Mouse (Mus musculus) MEL (cell line): ENCODE data around the gene Ppp6r3. TPM values are rescaled to one million over a fixed set of nuclear protein-coding genes. Genes with fewer than 3 reads are reported as not detected.
A peak's percentile ranks its signal among the peaks of the same experiment; 100 is the strongest.

Source experiments
- DNase-seq: peaks from one replicate; pipeline ENCODE4 v3.0.0; 2011; ENCODE audit warnings: low read depth, low spot score
- H3K27ac ChIP-seq: 2 replicates; pipeline ENCODE4 v1.5.1; 2012; ENCODE audit warnings: low read depth, mild to moderate bottlenecking, control low read depth, low read length, moderate library complexity; ENCODE audit not compliant: control insufficient read depth
- H3K27me3 ChIP-seq, 2 experiments: fragments of 150-350 bp in 1 of 2; sonication (generic) in 1 of 2; 2 replicates each; pipeline ENCODE4 v1.6.1; 2012; ENCODE audit warnings: low read length in 2 of 2, mild to moderate bottlenecking in 2 of 2, improper control_type of control experiment in 1 of 2, moderate library complexity in 1 of 2; ENCODE audit not compliant: insufficient read depth in 2 of 2, control insufficient read depth in 1 of 2
- H3K36me3 ChIP-seq, 2 experiments: 2 replicates each; pipeline ENCODE4 v1.6.1; 2012 to 2014; ENCODE audit warnings: low read length in 2 of 2, improper control_type of control experiment in 1 of 2, inconsistent platforms in 1 of 2, mild to moderate bottlenecking in 1 of 2; ENCODE audit not compliant: insufficient read depth in 2 of 2, control insufficient read depth in 1 of 2
- H3K4me1 ChIP-seq, 2 experiments: fragments of 150-350 bp in 1 of 2; sonication (generic) in 1 of 2; 2 replicates each; pipeline ENCODE4 v1.6.1; 2012; ENCODE audit warnings: low read length in 2 of 2, improper control_type of control experiment in 1 of 2, mild to moderate bottlenecking in 1 of 2; ENCODE audit not compliant: insufficient read depth in 2 of 2, control insufficient read depth in 1 of 2
- H3K4me3 ChIP-seq, 2 experiments: fragments of 150-350 bp in 1 of 2; sonication (generic) in 1 of 2; 2 replicates each; pipeline ENCODE4 v1.5.1; 2012; ENCODE audit warnings: low read depth in 2 of 2, low read length in 2 of 2, mild to moderate bottlenecking in 2 of 2, moderate library complexity in 2 of 2, control low read depth in 1 of 2, improper control_type of control experiment in 1 of 2; ENCODE audit not compliant: control insufficient read depth in 1 of 2, insufficient read depth in 1 of 2
- H3K79me2 ChIP-seq: 2 replicates; pipeline ENCODE4 v1.6.1; 2012; ENCODE audit warnings: mild to moderate bottlenecking, low read length, moderate library complexity; ENCODE audit not compliant: control insufficient read depth, poor library complexity, insufficient read depth
- H3K9ac ChIP-seq: 2 replicates; pipeline ENCODE4 v1.6.1; 2012; ENCODE audit warnings: low read depth, mild to moderate bottlenecking, control low read depth, low read length, moderate library complexity; ENCODE audit not compliant: control insufficient read depth, poor library complexity, severe bottlenecking
- H3K9me3 ChIP-seq: fragments of 150-350 bp; sonication (generic); replicated peaks from 2 replicates; pipeline ENCODE4 v1.6.1; 2012; ENCODE audit warnings: mild to moderate bottlenecking, low read length, improper control_type of control experiment, moderate library complexity; ENCODE audit not compliant: insufficient read depth
- BHLHE40 ChIP-seq: IDR thresholded peaks from 2 replicates; pipeline ENCODE4 v1.6.1; 2012; ENCODE audit warnings: low read depth, mild to moderate bottlenecking, inconsistent platforms, low read length, improper control_type of control experiment, borderline replicate concordance
- E2F4 ChIP-seq: IDR thresholded peaks from 2 replicates; pipeline ENCODE4 v1.6.1; 2011; ENCODE audit warnings: low read depth, low read length, improper control_type of control experiment, borderline replicate concordance
- ELF1 ChIP-seq: IDR thresholded peaks from 2 replicates; pipeline ENCODE4 v1.6.1; 2014; ENCODE audit warnings: low read depth, mild to moderate bottlenecking, inconsistent platforms, low read length, improper control_type of control experiment, moderate library complexity
- MAFK ChIP-seq: IDR thresholded peaks from 2 replicates; pipeline ENCODE4 v1.6.1; 2011; ENCODE audit warnings: low read depth, mild to moderate bottlenecking, low read length, improper control_type of control experiment, borderline replicate concordance
- POLR2AphosphoS2 ChIP-seq: IDR thresholded peaks from 2 replicates; pipeline ENCODE4 v1.6.1; 2011; ENCODE audit warnings: low read length, improper control_type of control experiment
- USF1 ChIP-seq: IDR thresholded peaks from 2 replicates; pipeline ENCODE4 v1.6.1; 2014; ENCODE audit warnings: low read depth, mild to moderate bottlenecking, inconsistent platforms, low read length, improper control_type of control experiment, moderate library complexity
- USF2 ChIP-seq, 2 experiments: IDR thresholded peaks; 2 replicates each; pipeline ENCODE4 v1.6.1; 2011 to 2012; ENCODE audit warnings: improper control_type of control experiment in 2 of 2, low read length in 2 of 2, borderline replicate concordance in 1 of 2, inconsistent platforms in 1 of 2, low read depth in 1 of 2, mild to moderate bottlenecking in 1 of 2; ENCODE audit not compliant: insufficient read depth in 1 of 2
- ZC3H11A ChIP-seq: IDR thresholded peaks from 2 replicates; pipeline ENCODE4 v1.6.1; 2012; ENCODE audit warnings: low read depth, mild to moderate bottlenecking, inconsistent platforms, low read length, improper control_type of control experiment
- ZKSCAN1 ChIP-seq: IDR thresholded peaks from 2 replicates; pipeline ENCODE4 v1.6.1; 2012; ENCODE audit warnings: low read depth, mild to moderate bottlenecking, inconsistent platforms, low read length, improper control_type of control experiment, moderate library complexity
- polyA plus RNA-seq, 2 experiments: library from polyadenylated mRNA; stranded (reverse) in 1 of 2; unstranded in 1 of 2; fragments of >175 nt in 1 of 2; fragments of >200 nt in 1 of 2; gene quantifications; 2 replicates each; pipeline versions ENCODE4 v1.2.1 to v1.2.4; 2012; ENCODE audit warnings: low replicate concordance in 2 of 2, low read depth in 1 of 2; ENCODE audit not compliant: insufficient read length in 2 of 2, insufficient read depth in 1 of 2, missing spikeins in 1 of 2
- total RNA-seq: library from RNA; depleted of rRNA; stranded (reverse); fragments of 300-350 nt; gene quantifications from 2 replicates; pipeline ENCODE4 v1.2.3, GENCODE M21; 2012

The Ppp6r3 gene
- total and polyA plus RNA-seq, 3 experiments, result 49.4 to 135 (median 70.0) TPM

DNA sequence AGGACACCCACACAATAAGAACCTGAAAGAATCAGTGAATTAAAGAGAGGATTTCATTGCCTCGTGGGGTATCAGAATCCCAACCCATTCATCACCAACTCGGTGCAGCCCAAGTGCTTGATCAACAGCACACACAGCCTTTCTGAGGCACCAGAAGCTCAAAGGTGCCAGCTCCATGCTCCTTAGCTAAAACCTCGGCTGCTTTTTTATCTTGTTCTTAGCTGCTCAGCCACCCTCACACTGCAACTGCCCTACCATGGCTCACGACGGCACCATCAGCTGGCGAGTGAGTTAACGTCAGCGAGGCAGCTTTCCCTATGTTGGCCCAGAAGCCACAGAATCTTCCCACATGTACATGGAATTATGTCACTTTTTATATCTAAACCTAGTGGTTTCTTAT, 95.4 kb downstream of the Ppp6r3 start:
- no peak overlapping the region for H3K27ac ChIP-seq
- H3K9ac ChIP-seq, result no peak overlapping the region
- no peaks in the 10 kb centered on the region for H3K79me2 ChIP-seq
- no peaks in the 10 kb centered on the region for H3K27me3 ChIP-seq
- TF ChIP-seq USF1 (no peak), ELF1 (no peak), MAFK (no peak), BHLHE40 (no peak)
- H3K4me3 ChIP-seq, result no peak overlapping the region
- H3K4me1 ChIP-seq, result no peaks in the 10 kb centered on the region
- H3K36me3 ChIP-seq, result peaks cover 0 to 25% of the 10 kb centered on the region in 2 experiments; a peak in 2 of 4 replicates
- no peaks in the 10 kb centered on the region for H3K9me3 ChIP-seq
- DNase-seq, result no peak

DNA sequence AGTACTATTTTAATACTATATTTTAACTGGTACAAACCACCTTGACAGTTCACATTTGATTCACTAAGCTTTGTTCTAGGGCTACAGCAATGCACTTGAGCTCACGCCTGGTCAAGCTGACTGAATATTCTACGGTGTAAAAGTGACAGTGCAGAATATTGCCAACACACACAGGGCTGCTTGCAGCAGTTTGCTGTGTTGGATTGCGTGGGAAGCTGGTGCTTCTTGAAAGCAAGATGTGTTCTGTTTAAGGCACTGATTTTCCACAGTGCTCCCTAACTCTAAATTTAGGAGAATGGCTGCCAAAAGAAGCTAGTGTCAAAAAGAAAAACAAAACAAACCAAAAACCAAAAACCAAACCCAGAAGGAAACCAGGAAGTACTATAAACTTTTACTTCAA, 98.6 kb downstream of the Ppp6r3 start:
- peaks cover 0 to 23% of the 10 kb centered on the region in 2 experiments; a peak in 2 of 4 replicates for H3K36me3 ChIP-seq

GRCm38 (mm10) chr19:3471218-3471617, 104.3 kb downstream of the Ppp6r3 start:
- H3K4me1 ChIP-seq, result peaks cover 0 to 4% of the 10 kb centered on the region in 2 experiments; a peak in 1 of 4 replicates
- no peak overlapping the region for H3K9ac ChIP-seq
- no peak overlapping the region for H3K27ac ChIP-seq
- H3K9me3 ChIP-seq, result no peaks in the 10 kb centered on the region
- no peaks in the 10 kb centered on the region for H3K79me2 ChIP-seq
- no peak for TF ChIP-seq POLR2AphosphoS2
- TF ChIP-seq BHLHE40, result no peak
- no peak for TF ChIP-seq USF2 (IDR thresholded peaks at IDR 0.05; ENCODE audit: borderline replicate concordance in 1 of 2, insufficient read depth in 1 of 2, low read depth in 1 of 2, low read length in 2 of 2)
- no peaks in the 10 kb centered on the region for H3K27me3 ChIP-seq
- peak; percentile 49 for DNase-seq
- peaks cover 5 to 38% of the 10 kb centered on the region in 2 experiments; a peak in 3 of 4 replicates for H3K36me3 ChIP-seq
- no peak overlapping the region for H3K4me3 ChIP-seq

More for the DNA sequence above, 98.6 kb downstream of the Ppp6r3 start:
- no peak overlapping the region for H3K27ac ChIP-seq
- no peak for DNase-seq
- no peaks in the 10 kb centered on the region for H3K9me3 ChIP-seq
- H3K4me3 ChIP-seq, result no peak overlapping the region
- TF ChIP-seq ZKSCAN1 (no peak), USF1 (no peak)
- TF ChIP-seq, all 39 proteins: peak for 0
- H3K9ac ChIP-seq, result no peak overlapping the region
- H3K79me2 ChIP-seq, result no peaks in the 10 kb centered on the region
- no peaks in the 10 kb centered on the region for H3K27me3 ChIP-seq
- H3K4me1 ChIP-seq, result no peaks in the 10 kb centered on the region

- no peaks in the 10 kb centered on the region for H3K79me2 ChIP-seq
- no peak overlapping the region for H3K27ac ChIP-seq
- no peaks in the 10 kb centered on the region for H3K27me3 ChIP-seq
- DNase-seq, result no peak
- H3K9me3 ChIP-seq, result no peaks in the 10 kb centered on the region
- no peak overlapping the region for H3K9ac ChIP-seq
- H3K36me3 ChIP-seq, result peaks cover 5 to 41% of the 10 kb centered on the region in 2 experiments; a peak in 3 of 4 replicates
- no peak for TF ChIP-seq E2F4
- TF ChIP-seq ZC3H11A, result no peak
- TF ChIP-seq, all 39 proteins: peak for 0
- Histone ChIP-seq H3K4me1 (peaks cover 0 to 4% of the 10 kb centered on the region in 2 experiments; a peak in 1 of 4 replicates), H3K4me3 (no peak overlapping the region)
Measured at GRCm38 (mm10) chr19:3467574-3467973, 108.0 kb downstream of the Ppp6r3 start.
